Mouse (Mus musculus) spleen, embryonic (tissue): ENCODE data around the gene Dad1.
"Not testable (repeated sequence)": the region's sequence is repeated elsewhere in the genome, so short reads cannot be mapped to it uniquely, and the experiment has no call there.

Experiments used
- CTCF ChIA-PET: fragments of 350-600 bp; sonication (Branson Sonifier 250); formaldehyde crosslinking; loops from one replicate; lab custom pipeline; 2022; lab: Charles Lee

Dad1 gene

DNA sequence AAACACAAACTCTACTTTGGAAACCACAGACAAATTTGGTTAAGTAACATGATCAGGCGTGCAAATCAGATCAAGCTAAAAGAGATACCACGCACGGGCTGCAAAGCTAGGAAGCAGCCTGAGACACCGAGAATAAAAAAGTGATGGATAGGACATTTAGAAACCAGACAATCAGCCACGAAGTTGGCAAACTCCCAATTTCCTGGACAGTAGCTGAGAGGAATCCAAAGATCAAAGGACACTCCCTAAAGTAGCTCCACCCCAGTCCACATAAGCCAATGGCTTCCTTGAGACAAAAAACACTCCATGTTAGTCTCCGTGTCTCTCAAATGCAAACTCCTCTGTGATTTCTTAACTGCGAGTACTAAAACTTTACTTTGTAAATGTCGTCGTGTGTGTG is 4.6 kb downstream of the Dad1 start:
- CTCF ChIA-PET: no interaction called here

DNA sequence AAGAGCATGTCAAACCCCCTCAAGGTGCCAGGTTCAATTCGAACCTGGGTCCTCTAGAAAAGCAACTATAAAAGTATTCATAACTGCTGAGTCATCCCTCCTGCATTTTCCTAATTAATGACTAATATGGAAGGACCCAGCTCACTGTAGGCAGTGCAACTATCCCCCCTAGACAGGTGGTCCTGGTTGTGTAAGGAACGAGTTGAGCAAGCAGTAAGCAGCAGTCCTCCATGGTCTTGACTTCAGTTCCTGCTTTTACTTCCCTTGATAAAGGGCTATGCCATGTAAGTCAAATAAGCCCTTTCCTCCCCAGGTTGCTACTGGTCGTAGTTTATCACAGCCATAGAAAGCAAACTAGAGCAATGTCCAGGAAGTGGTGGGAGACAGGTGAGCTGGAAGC is 7.7 kb downstream of the Dad1 start:
- CTCF ChIA-PET: no interaction called here

- CTCF ChIA-PET: no interaction called here
Observed at GRCm38 (mm10) chr14:54244183-54244582, 9.7 kb downstream of the Dad1 start.

- CTCF ChIA-PET: no interaction called here
Observed at GRCm38 (mm10) chr14:54240542-54240941, 13.4 kb downstream of the Dad1 start.

DNA sequence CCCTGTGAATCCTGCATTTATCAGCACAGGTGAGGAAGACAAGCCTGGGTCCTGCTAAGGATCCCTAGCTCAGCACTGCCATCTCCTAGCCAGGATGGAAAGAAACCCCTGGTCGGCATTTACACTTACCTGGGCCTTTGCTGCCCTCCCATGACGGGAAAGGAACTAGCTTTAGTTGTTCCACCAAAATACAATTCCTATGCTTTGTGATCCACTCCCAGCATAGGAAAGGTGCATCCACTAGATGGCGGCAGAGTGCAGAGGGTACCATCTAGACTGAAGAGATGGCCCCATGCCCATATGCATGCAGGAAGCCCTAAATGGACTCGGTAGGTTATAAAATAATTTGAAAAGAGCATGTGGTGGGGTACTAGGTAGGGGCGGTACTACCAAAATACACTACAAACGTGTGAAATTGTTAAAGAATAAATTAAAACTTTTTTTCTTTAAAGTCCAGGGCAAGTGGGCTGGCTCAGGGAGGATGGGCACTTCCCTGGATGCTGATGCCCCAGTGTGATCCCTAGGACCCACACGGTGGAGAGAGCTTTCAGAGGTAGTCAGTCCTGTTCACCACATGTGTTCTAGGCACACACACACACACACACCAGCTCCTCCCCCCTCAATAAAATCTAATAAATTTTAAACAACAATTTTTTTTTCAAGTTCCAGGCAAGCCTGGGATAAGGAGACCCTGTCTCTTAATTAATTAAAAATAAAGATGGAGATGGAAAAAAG is 14.7 kb downstream of the Dad1 start:
- CTCF ChIA-PET: interaction anchor here (0.6 to 1.9 kb wide), 8 partner anchors 9 to 1405 kb away, joined by 3 to 8 read pairs (median 4); no protein-coding TSS in a partner anchor

DNA sequence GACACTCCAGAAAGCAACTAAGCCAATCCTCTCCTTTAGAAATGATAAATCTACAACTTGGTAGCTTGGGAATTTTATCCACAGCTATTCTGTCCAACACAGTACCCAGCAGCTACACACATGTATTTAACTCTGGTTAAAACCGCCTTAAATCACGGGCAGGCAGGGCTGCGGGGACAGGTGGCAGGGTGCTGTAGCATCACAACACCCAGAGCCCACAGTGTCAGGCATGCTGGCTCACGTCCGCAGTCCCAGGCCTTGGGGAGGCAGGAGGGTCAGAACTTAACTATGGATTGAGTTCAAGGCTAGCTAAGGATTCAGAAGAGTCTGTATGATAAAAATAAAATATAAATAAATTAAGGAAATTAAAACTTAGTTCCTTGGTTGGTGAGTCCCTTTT is 17.0 kb downstream of the Dad1 start:
- CTCF ChIA-PET: interaction anchor here (0.5 to 0.6 kb wide), 2 partner anchors 15 to 212 kb away, joined by 3 to 16 read pairs; no protein-coding TSS in a partner anchor

- CTCF ChIA-PET: interaction anchor here (0.5 to 0.7 kb wide), 2 partner anchors 16 to 212 kb away, joined by 13 to 16 read pairs; no protein-coding TSS in a partner anchor
Observed at GRCm38 (mm10) chr14:54235825-54236540, 17.9 kb downstream of the Dad1 start.

- CTCF ChIA-PET: interaction anchor here (0.5 to 0.6 kb wide), 4 partner anchors 22 to 216 kb away, joined by 3 to 19 read pairs (median 6); no protein-coding TSS in a partner anchor
Observed at GRCm38 (mm10) chr14:54234231-54235040, 19.5 kb downstream of the Dad1 start.

- CTCF ChIA-PET: interaction anchor here (0.5 to 1.2 kb wide), 6 partner anchors 21 to 1402 kb away, joined by 3 to 5 read pairs (median 4); partner anchors contain the start of gene Ipo4
Observed at GRCm38 (mm10) chr14:54233559-54234143, 20.3 kb downstream of the Dad1 start.

DNA sequence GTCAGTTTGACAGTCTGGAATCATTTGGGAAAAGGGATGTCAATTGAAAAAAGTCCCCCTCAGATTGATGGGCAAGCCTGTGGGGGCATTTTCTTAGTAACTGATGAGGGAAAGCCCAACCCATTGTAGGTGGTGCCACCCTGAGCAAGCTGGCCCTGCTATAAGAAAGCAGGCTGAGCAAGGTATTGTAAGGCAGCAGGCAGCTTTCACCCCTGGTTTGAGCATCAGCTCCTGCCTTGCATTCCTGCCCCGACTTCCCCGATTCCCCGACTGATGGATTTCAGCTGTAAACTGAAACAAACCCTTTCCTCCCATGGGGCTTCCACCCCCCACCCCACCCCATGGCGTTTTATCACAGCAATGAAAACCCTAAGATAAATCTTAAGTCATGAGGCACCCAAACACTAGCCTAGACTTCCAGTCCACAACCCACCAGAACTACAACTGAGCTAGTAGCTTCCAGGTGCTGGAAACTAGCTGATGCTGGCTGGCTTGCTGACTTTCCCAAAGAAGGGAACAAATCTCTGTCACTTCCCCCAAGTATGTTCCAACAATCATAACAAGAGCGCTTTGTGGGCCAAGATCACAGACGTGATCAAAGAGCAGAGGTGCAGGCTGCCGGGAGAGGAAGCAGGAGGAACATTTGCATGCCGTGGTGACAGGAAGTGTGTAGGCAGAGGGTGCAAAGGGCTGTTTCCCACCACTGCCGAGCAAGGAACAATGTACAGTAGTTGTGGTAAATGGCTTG is 20.9 kb downstream of the Dad1 start:
- CTCF ChIA-PET: interaction anchor here (0.5 to 1.2 kb wide), 5 partner anchors 21 to 1403 kb away, joined by 3 to 5 read pairs (median 4); partner anchors contain the start of gene Ipo4

GRCm38 (mm10) chr14:54232143-54232542 is 21.8 kb downstream of the Dad1 start:
- CTCF ChIA-PET: interaction anchor here (0.7 kb wide), 1 partner anchor 21 kb away, joined by 4 read pairs; no protein-coding TSS in a partner anchor

GRCm38 (mm10) chr14:54231176-54231956 is 22.5 kb downstream of the Dad1 start:
- CTCF ChIA-PET: interaction anchor here (0.5 to 0.7 kb wide), 4 partner anchors 10 to 1946 kb away, joined by 3 read pairs; no protein-coding TSS in a partner anchor

GRCm38 (mm10) chr14:54230638-54231150 is 23.2 kb downstream of the Dad1 start:
- CTCF ChIA-PET: interaction anchor here (0.6 kb wide), 3 partner anchors 11 to 1945 kb away, joined by 3 read pairs; no protein-coding TSS in a partner anchor

DNA sequence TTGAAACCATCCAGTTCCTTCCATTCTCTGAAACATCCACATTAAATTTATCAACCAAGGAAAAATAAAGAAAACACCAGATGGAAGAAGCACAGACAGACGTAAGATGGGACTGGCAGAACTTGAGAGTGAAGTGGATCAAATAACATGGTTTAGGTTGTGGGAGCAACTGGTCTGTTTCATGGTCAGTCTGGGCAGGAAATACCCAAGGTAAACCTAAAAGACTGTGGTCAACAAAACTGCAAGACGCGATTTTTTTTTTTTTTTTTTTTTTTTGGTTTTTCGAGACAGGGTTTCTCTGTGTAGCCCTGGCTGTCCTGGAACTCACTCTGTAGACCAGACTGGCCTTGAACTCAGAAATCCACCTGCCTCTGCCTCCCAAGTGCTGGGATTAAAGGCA is 24.1 kb downstream of the Dad1 start:
- CTCF ChIA-PET: not testable (repeated sequence)

- CTCF ChIA-PET: interaction anchor here (0.6 to 1.5 kb wide), 4 partner anchors 9 to 426 kb away, joined by 5 to 8 read pairs (median 6); no protein-coding TSS in a partner anchor
Observed at GRCm38 (mm10) chr14:54228933-54229713, 24.8 kb downstream of the Dad1 start.

DNA sequence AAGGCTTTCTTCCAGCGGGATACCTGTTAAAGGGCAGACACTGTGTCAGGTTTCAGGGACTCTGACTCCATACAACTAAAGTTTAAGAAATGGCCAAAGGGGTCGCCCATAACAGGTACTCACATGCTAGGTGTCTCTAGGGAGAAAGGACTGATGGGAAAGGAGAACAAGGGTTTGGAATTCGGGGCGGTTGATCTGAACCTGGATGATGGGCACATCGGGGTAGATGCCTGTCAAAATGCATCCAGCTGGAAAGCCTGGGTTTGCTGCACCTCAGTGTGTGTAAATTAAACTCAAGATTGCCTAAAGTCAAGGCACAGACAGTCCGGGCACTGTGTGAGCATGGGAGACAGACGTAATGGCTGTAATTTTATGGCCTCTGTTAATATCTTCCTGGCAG is 25.4 kb downstream of the Dad1 start:
- CTCF ChIA-PET: interaction anchor here (0.8 to 1.5 kb wide), 3 partner anchors 10 to 200 kb away, joined by 5 to 8 read pairs (median 5); no protein-coding TSS in a partner anchor

- CTCF ChIA-PET: interaction anchor here (0.6 to 1.5 kb wide), 4 partner anchors 11 to 221 kb away, joined by 3 to 8 read pairs (median 4); no protein-coding TSS in a partner anchor
Observed at GRCm38 (mm10) chr14:54227911-54228451, 25.9 kb downstream of the Dad1 start.
